Mouse (Mus musculus) G1E-ER4 (cell line): ENCODE results near the gene Cdca4. TPM values are rescaled to one million over a fixed set of nuclear protein-coding genes. Genes with fewer than 3 reads are reported as not detected.

Experiments used
- GATA1 ChIP-seq: IDR thresholded peaks from one replicate; pipeline ENCODE4 v1.8.0; 2012; ENCODE audit warnings: low read length, inconsistent platforms
- polyA plus RNA-seq: library from polyadenylated mRNA; stranded (reverse); fragments of >175 nt; gene quantifications from 2 replicates; pipeline ENCODE4 v1.2.3, GENCODE M21; 2012

The Cdca4 gene
- polyA plus RNA-seq, 1 experiment: 35.7 TPM

- no peak for TF ChIP-seq GATA1
These were observed 14.3 kb downstream of the Cdca4 start for GRCm38 (mm10) chr12:112814682-112815470.

DNA sequence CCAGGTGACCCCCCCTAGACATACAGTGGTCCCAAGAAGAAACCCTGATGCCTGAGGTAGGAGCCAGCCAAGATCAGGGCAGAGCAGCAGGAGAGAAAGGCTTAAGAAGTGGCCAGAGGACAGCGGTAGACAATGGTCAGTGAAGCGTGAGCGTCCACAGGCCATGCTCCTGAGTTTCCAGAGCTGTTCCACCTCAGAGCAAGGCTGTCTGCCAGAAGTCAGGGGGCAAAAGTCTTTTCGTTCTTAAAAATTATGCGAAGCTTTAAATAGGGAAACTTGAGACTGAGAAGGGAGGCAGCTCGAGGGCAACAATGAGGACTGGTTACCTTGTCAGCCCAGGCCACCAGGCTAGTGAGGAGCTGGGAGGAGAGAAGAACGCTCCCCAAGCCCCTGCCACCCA lies 15.9 kb downstream of the Cdca4 start:
- TF ChIP-seq GATA1: no peak

DNA sequence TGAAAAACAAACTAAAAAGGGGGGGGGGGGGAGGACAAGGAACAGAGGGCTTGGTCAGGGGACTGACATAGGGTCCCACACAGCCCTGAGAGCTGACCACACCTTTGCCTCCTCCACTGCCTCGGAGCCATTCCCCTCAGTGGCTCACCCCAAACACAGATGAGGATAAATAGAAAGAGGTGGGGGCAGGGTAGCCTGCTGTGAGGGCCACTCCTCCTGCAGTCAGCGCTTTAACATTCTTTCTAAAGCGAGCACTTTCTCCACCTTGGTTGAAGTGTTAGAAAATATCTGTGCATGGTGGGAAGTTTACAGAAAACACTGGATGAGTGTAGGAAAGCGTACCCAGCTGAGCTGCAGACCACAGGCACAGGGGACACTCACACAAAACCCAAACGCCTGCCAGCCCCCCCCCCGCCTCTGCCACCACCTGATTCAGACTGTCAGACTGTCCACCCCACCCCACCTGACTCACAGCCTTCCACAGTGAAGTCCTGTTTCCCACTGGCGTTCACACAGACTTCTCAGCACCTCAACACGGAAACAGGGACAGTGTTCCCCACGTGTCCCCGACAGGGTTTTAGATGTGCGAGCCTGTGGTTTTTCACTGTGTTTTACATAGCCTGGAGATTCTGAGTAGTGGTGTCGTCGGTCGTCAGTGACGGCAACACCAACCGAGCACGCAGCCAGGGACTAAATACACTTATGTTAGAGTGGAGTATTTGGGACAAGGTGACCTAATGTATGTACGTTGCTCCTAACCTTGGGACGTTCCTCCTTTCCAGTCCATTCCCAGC lies 18.9 kb downstream of the Cdca4 start:
- no peak for TF ChIP-seq GATA1

DNA sequence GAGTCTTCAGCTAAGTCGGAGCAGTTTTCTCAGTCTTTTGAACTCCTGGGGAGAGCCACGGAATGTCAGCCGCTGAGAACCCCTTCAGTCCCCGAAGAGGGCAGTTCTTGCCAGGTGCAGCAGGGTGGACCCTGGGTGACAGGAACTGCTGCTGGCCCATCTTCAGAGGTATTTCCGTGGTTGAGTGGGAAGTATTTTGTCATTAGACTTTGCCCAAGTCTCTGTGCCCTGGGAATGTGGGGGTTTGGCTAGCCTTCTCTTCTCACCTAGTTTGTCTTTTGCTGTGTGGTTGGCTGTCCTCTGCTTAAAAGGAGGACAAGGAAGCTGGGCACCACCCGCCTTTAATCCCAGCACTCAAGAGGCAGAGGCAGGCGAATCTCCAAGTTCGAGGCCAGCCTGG lies 19.6 kb downstream of the Cdca4 start:
- TF ChIP-seq GATA1: no peak

DNA sequence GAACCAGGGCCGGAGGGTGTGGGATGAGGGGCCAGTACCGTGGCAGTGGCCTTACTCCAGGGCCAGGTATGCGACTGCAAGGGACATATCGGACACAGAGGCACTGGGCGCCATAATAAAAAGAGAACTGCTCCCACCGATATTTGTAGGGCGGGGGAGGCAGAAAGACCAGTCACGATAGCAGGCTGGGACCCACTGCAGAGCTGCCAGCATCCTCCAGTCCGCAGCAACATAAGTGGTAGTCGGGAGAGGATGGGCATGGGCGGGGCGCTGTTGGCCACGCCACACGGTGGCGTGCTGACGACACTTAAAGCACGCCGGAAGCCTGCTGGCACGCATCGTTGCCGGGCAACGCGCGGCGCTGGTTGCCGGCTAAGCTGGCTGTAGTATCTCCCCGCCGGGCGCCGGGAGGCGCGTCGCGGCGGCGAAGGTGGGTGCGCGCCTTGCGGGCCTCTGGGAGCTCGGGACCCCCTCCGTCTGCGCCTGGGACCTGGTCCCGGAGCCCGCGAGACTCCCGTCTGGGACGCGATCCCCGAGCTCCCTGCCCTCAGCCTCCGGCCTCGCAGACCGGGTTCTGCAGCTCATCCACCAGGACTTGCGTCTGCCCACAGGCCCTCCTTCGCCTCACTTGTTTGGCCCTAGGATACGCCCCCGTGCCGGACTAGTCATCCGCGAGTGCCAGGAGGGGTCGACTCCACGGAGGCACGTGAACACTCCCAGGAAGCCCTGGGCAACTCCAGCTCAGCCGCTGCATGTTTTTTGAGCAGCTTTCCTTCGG lies 20.4 kb downstream of the Cdca4 start, which contains the start of gene Clba1:
Gene Clba1, plus strand, starts transcription at position 351 of the 778 bp plus-strand sequence.
- TF ChIP-seq GATA1: no peak

DNA sequence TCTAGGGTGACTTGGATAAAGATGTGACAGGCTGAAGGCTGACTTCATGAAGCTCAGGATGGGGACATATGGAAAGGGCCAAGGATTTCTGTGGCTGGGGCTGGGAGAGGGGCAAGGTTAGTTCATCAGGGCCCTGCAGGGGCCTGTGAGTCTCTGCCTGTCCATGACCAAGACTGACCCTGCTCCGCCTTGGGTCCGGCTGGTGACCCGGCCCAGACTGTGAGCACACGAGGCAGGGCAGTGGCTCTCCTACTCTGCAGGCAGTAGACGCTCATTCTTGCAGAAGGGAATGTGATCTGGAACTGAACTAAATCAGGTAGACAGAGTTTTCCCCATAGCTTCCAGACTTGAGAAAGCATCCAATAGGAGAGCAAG lies 21.0 kb downstream of the Cdca4 start:
- no peak for TF ChIP-seq GATA1

DNA sequence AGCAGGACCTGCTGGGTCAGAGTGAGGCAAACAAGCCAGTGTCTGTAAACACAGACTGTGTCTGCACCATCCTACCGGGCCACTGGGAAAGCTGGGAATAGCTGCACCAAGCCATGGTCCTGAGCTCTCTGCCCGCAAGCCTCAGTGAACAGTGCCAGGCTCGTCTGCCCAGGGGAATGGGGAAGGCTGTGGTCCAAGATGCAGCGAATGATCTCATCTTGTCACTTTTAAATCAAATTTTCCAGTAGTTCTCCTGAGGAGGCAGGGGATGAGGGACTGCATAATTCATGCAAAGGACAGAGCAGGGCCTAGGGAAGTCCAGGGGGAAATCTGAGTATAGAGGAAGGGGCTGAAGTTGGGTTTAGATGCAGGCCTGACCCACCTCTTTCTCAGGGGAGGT lies 21.4 kb downstream of the Cdca4 start:
- TF ChIP-seq GATA1: no peak

DNA sequence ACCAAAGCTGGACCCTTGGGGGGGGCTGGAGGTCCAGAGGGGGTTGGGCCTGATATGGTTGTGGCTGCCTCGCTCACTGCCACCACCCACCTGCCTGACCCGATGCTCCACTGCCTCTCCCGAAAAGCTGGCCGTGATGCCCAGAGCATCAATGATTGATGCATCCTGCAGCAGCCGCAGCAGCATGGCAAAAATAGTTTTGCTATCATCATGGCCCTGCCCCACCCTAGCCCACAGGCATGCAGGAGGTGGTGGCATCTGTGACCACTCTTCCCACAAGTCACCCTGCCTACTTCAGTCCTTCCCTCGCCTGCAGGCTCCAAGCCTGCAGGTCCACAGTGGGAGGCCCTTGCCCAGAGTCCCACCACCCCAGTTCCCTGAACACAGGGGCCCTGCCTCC lies 23.2 kb downstream of the Cdca4 start:
- TF ChIP-seq GATA1: no peak

DNA sequence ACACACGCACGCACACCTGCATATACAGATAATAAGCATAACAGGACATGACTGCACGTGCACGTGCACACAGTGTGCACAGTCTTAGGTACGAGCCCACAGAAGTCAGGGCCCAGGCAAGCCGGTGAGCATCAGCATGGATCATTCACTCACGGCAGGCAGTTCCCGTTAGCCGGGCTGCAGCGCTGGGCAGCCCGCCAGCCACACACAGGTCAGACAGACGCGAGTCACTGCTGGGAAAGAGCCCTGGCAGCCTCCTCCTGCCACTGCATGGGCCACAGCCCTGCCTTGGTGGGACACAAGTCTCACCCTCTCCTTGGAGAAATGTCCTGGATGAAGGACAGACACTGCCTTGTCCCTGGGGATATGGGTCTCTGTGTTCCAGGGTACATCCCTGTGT lies 25.2 kb downstream of the Cdca4 start:
- TF ChIP-seq GATA1: no peak

DNA sequence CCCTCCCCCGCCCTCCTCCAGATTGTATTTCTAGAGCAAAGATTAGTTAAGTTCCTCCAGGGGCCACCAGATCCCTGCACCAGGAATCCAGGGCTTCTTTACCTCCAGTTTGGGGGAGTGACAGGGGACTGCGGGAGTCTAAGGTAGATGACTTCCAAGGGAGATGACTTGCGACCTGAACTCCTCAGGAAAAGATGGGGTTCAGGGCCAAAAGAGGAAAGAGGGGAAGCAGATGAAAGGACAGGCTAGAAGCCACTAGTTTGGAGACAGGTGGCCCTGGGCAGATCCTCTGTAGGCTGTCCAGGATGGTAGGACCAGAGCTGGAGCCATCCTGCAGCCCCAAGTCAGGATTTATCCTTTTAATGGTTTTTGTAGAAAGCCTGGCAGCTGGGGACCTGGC lies 26.3 kb downstream of the Cdca4 start:
- TF ChIP-seq GATA1: no peak

DNA sequence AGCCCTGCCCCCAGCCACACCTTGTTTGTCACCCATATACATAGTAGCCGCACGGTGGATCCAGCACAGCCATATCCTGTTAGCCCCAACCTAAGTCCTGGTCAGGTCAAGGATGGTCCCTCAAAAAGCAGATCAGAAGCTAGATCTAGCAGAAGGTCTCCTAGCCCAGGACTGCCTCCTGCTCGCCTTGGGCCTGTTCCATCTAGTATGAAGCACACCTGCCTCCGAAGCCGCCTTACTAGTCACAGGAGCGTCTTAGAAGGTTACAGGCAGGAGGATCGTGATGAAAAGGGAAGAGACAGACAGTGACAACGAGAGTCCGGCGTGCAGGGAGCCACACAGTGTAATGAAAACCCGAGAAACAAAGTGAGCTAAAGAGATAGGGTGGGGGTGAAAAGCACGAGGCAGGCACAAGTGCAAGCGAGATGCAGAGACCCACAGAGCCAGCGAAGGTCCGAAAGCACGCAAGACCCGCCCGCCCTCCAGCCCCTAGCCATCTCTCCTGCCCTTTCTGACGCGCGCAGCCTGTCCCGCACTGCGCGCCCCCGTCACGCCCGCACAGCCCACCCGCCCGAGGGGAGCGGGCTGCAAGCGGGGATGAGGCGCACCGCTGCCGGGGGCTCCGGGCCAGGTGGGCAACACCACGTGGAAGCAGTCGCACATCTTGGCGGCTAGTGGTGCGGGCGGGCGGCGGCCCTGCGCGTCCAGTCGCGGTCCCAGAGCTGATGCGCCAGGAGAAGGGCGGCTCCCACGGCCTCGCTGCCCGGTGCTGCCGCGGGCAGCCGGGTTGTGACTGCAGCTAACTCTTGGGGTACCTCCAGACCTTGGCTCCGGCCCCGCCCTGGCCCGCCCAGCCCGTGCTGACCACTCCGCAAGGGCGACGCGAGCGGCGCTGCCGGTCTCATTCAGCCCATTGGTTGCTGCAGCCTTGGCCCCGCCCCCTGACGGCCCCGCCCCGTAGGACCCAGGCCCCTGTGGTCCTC lies 27.1 kb downstream of the Cdca4 start, which contains the start of gene Ahnak2:
Gene Ahnak2, minus strand, starts transcription at position 794 of the 983 bp plus-strand sequence.
- no peak for TF ChIP-seq GATA1

DNA sequence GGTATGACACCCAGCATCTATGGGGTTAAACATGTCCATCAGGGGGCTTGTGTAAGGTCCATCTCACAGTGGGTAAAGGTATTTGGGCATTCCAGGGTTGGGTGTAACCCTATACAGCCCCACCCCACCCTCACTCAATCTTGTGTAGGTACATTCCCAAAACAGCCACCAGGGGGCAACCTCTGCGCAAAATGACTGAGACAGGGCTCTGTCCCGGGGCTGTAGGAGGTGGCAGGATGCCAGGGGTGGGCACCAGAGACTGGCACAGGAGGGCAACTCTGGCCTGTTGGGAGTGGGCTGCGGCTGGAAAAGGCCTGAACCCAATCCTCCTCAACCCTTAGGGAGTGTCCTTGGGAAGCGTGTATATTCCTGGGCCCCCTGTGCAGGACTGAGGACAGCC lies 28.7 kb downstream of the Cdca4 start:
- no peak for TF ChIP-seq GATA1

DNA sequence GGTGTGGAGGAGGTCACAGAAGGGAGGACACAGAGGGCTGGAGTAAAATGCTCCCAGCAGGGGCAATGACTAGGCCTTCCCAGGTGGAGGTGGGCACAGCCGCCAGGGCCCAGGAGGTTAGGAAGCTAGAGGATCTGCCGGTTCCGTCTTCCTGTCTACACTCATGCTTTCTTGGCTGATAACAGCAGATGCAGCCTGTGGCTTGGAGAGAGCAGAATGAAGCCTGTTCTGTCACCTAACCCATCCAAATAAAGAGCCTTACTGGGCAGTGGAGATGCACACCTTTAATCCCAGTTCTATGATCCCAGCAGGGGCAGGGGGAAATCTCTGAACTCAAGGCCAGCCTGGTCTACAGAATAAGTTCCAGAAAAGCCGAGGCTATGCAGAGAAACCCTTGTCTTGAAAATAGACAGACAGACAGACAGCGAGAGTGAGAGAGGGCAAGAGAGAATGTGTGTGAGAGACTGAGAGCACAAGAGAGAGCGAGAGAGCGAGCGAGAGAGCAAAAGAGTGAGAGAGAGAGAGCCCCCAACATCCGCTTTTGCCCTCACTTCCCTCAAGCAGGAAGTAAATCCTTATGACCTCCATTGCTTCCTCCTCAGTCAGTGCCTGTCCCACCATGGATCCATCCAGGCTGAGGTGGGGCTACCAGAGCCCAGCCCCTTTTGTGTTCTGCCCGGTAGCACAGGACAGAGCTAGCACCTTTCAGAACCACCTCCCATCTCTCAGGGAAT lies 29.8 kb downstream of the Cdca4 start:
- TF ChIP-seq GATA1: no peak

GRCm38 (mm10) chr12:112798716-112799115 lies 30.5 kb downstream of the Cdca4 start:
- no peak for TF ChIP-seq GATA1

- no peak for TF ChIP-seq GATA1
These were observed 30.9 kb downstream of the Cdca4 start for GRCm38 (mm10) chr12:112798332-112798681.
